Mouse (Mus musculus): Measurements from ENCODE around the gene Tcl1b4. TPM values are rescaled to one million over a fixed set of nuclear protein-coding genes. Genes with fewer than 3 reads are reported as not detected.
"Not testable (repeated sequence)": the region's sequence is repeated elsewhere in the genome, so short reads cannot be mapped to it uniquely, and the experiment has no call there.

Tcl1b4 gene
- polyA plus RNA-seq (2012; rRNA removed), result not detected in 2 replicates

DNA sequence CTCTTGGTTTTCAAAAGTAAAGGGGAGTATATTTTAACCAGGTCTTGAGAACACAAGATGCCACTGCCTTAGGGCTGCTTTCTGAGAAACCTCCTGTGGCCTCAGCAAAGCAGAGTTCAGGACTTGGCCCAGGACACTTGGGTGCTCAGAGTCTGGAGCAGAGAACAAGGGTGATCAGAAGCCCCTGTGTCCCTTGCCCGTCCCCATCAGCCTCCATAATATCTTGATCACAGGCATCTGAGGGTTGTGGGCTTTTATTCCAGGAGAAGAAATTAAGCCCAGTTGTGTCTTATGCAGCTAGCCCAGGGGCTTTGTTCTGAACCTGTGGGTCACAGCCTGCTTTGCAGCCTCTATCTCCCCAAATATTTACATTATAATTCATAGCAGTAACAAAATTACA, at the start of gene Tcl1b4:
Gene Tcl1b4, plus strand, starts transcription at position 301 of the 400 bp plus-strand sequence.
- not testable (repeated sequence) for H3K4me3 ChIP-seq (replicated peaks; ENCODE audit: extremely low read depth, low read depth, low read length); DNase-seq; H3K4me1 ChIP-seq (ENCODE audit: control insufficient read depth, insufficient read depth, low read length)
- WGBS, result 69% methylated on average over 1 of the region's 1 CpGs

DNA sequence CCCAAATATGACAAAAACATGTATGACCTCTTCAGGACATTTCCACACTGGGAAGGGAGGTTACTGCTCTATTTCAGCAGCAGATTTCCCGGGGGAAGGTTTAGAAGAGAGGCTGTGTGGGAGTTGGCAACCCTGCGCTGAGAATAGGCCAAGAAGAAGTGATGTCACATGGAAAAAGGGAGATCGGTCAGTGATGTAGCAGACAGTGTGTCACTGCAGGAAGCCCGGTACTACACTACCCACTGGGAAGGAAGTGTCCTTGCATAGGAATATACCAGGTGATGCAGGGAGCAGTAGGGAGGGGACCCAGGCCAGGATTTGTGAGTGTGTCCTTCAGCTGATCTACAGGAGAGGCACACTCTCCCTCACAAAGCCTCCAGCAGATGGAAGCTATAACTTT, 46.5 kb upstream of the Tcl1b4 start:
- WGBS, result 42% methylated on average over 4 of the region's 4 CpGs
- not testable (repeated sequence) for H3K4me1 ChIP-seq (ENCODE audit: control insufficient read depth, insufficient read depth, low read length); DNase-seq; H3K4me3 ChIP-seq (replicated peaks; ENCODE audit: extremely low read depth, low read depth, low read length)

DNA sequence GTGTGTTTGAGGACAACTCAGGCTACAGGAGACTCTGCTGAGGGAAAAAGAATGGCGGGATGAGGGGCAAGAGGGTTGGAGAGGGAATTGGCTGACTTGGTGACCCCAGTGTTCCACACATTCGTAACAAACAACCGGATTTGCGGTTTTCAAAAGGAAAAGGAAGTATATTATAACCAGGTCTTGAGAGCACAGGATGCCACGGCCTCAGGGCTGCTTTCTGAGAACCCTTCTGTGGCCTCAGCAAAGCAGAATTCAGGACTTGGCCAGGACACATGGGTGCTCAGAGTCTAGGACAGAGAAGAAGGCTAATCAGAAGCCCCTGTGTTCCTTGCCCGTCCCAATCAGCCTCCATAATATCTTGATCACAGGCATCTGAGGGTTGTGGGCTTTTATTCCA, 42.9 kb upstream of the Tcl1b4 start:
- no peak for DNase-seq
- H3K4me3 ChIP-seq (replicated peaks; ENCODE audit: extremely low read depth, low read depth, low read length), result no peak overlapping the region
- 44% methylated on average over 6 of the region's 6 CpGs for WGBS
- TF ChIP-seq POLR2A (IDR thresholded peaks at IDR 0.05; ENCODE audit: borderline replicate concordance, extremely low read depth, low read depth, low read length) (no peak), CTCF (IDR thresholded peaks at IDR 0.05; ENCODE audit: insufficient read depth, low read length) (no peak)
- no peaks in the 10 kb centered on the region for H3K4me1 ChIP-seq (ENCODE audit: control insufficient read depth, insufficient read depth, low read length)

DNA sequence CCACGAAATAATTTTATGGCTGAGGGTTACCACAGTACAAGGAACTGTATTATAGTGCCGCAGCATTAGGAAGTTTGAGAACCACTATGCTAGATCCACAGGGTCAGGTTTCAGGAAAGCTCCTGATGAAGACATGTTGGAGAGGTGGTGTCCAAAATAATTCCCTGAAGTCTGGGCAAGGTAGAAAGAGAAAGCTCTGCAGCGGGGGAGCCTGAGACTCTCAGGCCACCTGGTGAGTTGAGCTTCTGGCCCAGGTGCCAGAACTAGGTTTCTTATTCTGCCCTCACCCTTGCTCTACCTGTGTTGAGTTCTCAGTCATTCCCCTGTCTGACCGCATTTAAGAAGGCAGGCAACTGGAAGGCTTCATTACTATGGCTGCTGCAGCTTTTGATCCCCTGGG, 42.4 kb upstream of the Tcl1b4 start, which contains the start of gene Tcl1b1:
Gene Tcl1b1, plus strand, starts transcription at position 301 of the 400 bp plus-strand sequence.
- no peak for TF ChIP-seq POLR2A (IDR thresholded peaks at IDR 0.05; ENCODE audit: borderline replicate concordance, extremely low read depth, low read depth, low read length)
- no peak for TF ChIP-seq CTCF (IDR thresholded peaks at IDR 0.05; ENCODE audit: insufficient read depth, low read length)
- Histone ChIP-seq H3K4me3 (replicated peaks; ENCODE audit: extremely low read depth, low read depth, low read length) (no peak within 1 kb of the TSS), H3K4me1 (ENCODE audit: control insufficient read depth, insufficient read depth, low read length) (no peaks in the 10 kb centered on the region)
- DNase-seq, result no peak
- WGBS, result 73% methylated on average over 4 of the region's 4 CpGs

DNA sequence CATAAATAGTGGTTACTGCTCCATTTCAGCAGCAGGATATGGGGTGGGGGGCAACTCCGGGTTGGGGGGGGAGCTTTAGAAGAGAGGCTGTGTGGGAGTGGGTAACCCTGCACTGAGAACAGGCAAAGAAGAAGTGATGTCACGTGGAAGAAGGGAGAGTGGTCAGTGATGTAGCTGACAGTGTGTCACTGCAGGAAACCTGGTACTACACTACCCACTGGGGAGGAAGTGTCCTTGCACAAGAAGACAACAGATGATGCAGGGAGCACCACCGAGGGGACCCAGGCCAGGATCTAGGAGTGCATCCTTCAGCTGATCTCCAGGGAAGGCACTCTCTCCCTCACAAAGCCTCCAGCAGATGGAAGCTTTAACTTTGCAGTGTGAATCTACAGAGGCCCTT, 35.0 kb upstream of the Tcl1b4 start:
- Histone ChIP-seq H3K4me3 (replicated peaks; ENCODE audit: extremely low read depth, low read depth, low read length) (no peak overlapping the region), H3K4me1 (ENCODE audit: control insufficient read depth, insufficient read depth, low read length) (no peaks in the 10 kb centered on the region)
- WGBS, result 45% methylated on average over 3 of the region's 3 CpGs
- no peak for TF ChIP-seq POLR2A (IDR thresholded peaks at IDR 0.05; ENCODE audit: borderline replicate concordance, extremely low read depth, low read depth, low read length)
- TF ChIP-seq CTCF (IDR thresholded peaks at IDR 0.05; ENCODE audit: insufficient read depth, low read length), result no peak
- no peak for DNase-seq

DNA sequence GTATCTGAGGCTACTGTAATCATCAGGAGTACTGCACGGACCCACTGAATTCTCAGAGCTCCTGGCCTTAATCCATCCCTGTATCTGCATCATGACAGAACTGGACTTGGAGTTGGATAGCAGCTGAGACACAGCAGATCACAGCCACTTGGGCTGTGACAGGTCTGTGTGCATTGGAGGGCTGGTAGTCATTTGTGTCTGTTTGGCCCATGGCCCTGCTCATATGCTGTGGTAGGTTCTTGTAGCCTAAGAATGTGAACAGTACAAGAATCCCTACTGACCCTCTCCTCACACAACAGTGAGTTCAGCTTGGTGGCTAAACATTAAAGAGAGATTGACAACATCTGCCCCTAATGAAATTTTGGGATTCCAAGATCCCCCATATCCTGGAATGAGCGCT, 28.4 kb upstream of the Tcl1b4 start:
- WGBS, result 60% methylated on average over 2 of the region's 2 CpGs
- DNase-seq, result no peak
- TF ChIP-seq POLR2A (IDR thresholded peaks at IDR 0.05; ENCODE audit: borderline replicate concordance, extremely low read depth, low read depth, low read length) (no peak), CTCF (IDR thresholded peaks at IDR 0.05; ENCODE audit: insufficient read depth, low read length) (no peak)
- Histone ChIP-seq H3K4me3 (replicated peaks; ENCODE audit: extremely low read depth, low read depth, low read length) (no peak overlapping the region), H3K4me1 (ENCODE audit: control insufficient read depth, insufficient read depth, low read length) (no peaks in the 10 kb centered on the region)

DNA sequence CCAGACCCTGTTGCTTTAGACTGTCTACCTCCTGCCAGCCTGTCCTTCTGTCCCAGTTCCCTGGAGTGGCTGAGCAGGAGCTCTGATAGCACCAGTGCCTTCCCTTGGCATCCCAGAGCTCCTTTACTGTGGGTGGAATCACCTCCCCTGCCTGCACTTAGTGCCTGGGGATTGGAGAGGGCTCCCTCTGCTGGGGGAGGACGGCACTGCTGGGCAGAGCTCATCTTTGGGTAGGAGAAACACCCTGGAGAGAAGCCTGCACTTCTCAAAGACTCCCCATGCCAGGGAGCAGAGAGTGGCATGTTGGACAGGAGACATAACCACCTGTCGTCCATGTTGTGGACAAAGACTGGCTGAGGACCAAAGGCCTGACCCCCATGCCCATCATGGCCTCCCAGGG, 27.4 kb upstream of the Tcl1b4 start:
- peak; percentile 46 for DNase-seq
- not testable (repeated sequence) for H3K4me1 ChIP-seq (ENCODE audit: control insufficient read depth, insufficient read depth, low read length); H3K4me3 ChIP-seq (replicated peaks; ENCODE audit: extremely low read depth, low read depth, low read length)
- 17% methylated on average over 2 of the region's 2 CpGs for WGBS

DNA sequence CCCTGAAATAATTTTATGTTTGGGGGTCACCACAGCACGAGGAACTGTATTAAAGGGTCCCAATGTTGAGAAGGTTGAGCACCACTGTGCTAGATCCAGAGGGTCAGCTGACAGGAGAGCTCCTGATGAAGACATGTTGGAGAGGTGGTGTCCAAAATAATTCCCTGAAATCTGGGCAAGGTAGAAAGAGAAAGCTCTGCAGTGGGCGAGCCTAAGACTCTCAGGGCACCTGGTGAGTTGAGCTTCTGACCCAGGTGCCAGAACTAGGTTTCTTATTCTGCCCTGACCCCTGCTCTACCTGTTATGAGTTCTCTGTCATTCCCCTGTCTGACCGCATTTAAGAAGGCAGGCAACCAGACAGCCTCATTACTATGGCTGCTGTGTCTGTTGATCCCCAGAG, 25.7 kb upstream of the Tcl1b4 start, which contains the start of gene Tcl1b5:
Gene Tcl1b5, plus strand, starts transcription at position 301 of the 400 bp plus-strand sequence.
- WGBS, result 56% methylated on average over 3 of the region's 3 CpGs
- not testable (repeated sequence) for H3K4me1 ChIP-seq (ENCODE audit: control insufficient read depth, insufficient read depth, low read length); DNase-seq; H3K4me3 ChIP-seq (replicated peaks; ENCODE audit: extremely low read depth, low read depth, low read length)

DNA sequence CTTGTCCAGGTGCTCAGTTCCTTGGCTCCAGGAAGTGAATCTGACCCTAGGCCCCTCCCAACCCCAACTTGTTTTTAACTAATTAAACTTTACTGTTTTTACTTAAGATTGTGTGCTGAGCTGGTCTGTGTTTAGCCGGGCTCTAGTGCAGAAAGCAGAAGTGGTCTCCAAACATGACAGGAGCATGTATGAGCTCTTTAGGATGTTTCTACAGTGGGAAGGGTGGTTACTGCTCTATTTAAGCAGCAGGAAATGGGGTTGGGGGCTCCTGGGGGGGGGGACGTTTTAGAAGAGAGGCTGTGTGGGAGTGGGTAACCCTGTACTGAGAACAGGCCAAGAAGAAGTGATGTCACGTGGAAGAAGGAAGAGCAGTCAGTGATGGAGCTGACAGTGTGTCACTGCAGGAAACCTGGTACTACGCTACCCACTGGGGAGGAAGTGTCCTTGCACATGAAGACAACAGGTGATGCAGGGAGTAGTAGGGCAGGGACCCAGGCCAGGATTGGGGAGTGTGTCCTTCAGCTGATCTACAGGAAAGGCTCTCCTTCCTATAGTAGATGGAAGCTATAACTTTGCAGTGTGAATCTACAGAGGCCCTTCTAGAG, 20.6 kb upstream of the Tcl1b4 start:
- H3K4me1 ChIP-seq (ENCODE audit: control insufficient read depth, insufficient read depth, low read length); DNase-seq; H3K4me3 ChIP-seq (replicated peaks; ENCODE audit: extremely low read depth, low read depth, low read length): not testable (repeated sequence)
- WGBS, result 47% methylated on average over 4 of the region's 4 CpGs

DNA sequence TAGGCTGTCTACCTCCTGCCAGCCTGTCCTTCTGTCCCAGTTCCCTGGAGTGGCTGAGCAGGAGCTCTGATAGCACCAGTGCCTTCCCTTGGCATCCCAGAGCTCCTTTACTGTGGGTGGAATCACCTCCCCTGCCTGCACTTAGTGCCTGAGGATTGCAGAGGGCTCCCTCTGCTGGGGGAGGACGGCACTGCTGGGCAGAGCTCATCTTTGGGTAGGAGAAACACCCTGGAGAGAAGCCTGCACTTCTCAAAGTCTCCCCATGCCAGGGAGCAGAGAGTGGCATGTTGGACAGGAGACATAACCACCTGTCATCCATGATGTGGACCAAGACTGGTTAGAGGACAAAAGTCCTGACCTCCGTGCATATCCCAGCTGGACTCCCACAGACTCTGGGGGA, 12.8 kb upstream of the Tcl1b4 start:
- DNase-seq, result peak; percentile 3
- H3K4me1 ChIP-seq (ENCODE audit: control insufficient read depth, insufficient read depth, low read length); H3K4me3 ChIP-seq (replicated peaks; ENCODE audit: extremely low read depth, low read depth, low read length): not testable (repeated sequence)
- 35% methylated on average over 2 of the region's 2 CpGs for WGBS
- 0 out of 2 replicates have a peak, but pooled peaks have one; percentile 1 for TF ChIP-seq CTCF (IDR thresholded peaks at IDR 0.05; ENCODE audit: insufficient read depth, low read length)

DNA sequence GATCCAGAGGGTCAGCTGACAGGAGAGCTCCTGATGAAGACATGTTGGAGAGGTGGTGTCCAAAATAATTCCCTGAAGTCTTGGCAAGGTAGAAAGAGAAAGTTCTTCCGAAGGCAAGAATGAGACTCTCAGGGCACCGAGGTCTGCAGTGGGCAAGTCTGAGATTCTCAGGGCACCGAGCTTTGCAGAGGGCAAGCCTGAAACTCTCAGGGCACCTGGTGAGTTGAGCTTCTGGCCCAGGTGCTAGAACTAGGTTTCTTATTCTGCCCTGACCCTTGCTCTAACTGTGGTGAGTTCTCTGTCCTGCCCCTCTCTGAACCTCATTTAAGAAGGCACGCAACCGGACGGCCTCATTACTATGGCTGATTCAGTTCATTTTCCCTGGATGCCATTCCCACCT, 11.0 kb upstream of the Tcl1b4 start, which contains the start of gene Tcl1b3:
Gene Tcl1b3, plus strand, starts transcription at position 301 of the 400 bp plus-strand sequence.
- DNase-seq, result not testable (repeated sequence)
- WGBS, result 90% methylated on average over 6 of the region's 6 CpGs

DNA sequence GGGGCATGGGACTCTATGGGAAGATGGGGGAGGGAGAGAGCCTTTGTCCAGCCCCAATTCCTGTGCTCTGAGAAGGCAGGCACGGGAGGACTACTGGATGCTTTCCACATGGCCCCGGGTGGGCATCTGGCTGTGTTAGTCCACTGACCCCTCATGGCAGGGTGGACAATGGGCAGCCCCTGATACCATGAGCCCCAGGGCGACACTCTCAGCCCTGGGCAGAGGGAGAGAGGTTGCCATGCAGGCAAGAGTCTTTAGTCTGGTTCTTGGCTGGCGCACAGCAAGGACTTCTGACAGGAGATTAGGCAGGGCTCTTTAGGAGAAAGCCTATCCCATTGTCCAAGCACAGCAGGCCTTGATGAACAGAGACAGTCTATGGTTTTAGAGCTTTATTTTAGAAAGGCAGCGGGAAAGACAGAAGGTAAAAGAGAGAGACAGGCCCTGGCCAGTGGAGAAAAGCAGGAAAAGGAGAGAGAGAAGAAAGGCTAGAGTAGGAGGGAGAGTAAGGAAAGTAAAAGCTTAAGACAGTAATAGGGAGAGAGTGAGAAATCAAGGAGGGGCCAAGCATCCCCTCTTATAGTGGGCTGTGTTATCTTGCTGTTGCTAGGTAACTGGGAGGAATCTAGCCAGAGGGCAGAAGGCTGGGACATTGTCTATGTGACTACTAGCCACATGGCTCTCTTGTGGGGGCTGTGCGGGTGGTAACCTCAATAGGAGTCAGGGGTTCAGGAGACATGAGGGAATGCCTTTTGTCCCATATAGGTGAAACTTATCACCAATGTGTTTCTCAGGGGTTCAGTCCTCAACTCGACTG, 1.9 kb upstream of the Tcl1b4 start:
- H3K4me1 ChIP-seq (ENCODE audit: control insufficient read depth, insufficient read depth, low read length); DNase-seq; H3K4me3 ChIP-seq (replicated peaks; ENCODE audit: extremely low read depth, low read depth, low read length): not testable (repeated sequence)
- WGBS, result 62% methylated on average over 7 of the region's 7 CpGs

More for the DNA sequence above, 11.0 kb upstream of the Tcl1b4 start, which contains the start of gene Tcl1b3:
- not testable (repeated sequence) for H3K4me1 ChIP-seq (ENCODE audit: control insufficient read depth, insufficient read depth, low read length); H3K4me3 ChIP-seq (replicated peaks; ENCODE audit: extremely low read depth, low read depth, low read length)

Measured in lung, adult 2 months (tissue).